Mouse (Mus musculus) forebrain, postnatal 0 days (tissue): ENCODE measurements around the gene Dmbt1. TPM values are rescaled to one million over a fixed set of nuclear protein-coding genes. Genes with fewer than 3 reads are reported as not detected.
"Not testable (repeated sequence)": the region's sequence is repeated elsewhere in the genome, so short reads cannot be mapped to it uniquely, and the experiment has no call there.

Source experiments
- ATAC-seq: fragments of 200-750 bp; cut with Nextera tagmentation; 2 replicates; pipeline ENCODE4 v1.8.0; 2017; ENCODE audit warnings: mild to moderate bottlenecking, moderate library complexity
- DNase-seq: peaks from one replicate; pipeline ENCODE4 v3.0.0-alpha.2; 2015
- H3K27ac ChIP-seq: fragments of 300-500 bp; sonication (generic); 2 replicates; pipeline ENCODE4 v1.5.1; 2014; ENCODE audit warnings: low read depth, mild to moderate bottlenecking, antibody characterized with exemption, low read length, moderate library complexity, mixed read lengths
- H3K27me3 ChIP-seq: fragments of 300-500 bp; sonication (generic); 2 replicates; pipeline ENCODE4 v1.6.1; 2014; ENCODE audit warnings: mild to moderate bottlenecking, low read length, mixed read lengths; ENCODE audit not compliant: insufficient read depth
- H3K36me3 ChIP-seq: fragments of 300-500 bp; sonication (generic); 2 replicates; pipeline ENCODE4 v1.6.1; 2014; ENCODE audit warnings: mild to moderate bottlenecking, moderate library complexity; ENCODE audit not compliant: insufficient read depth
- H3K4me1 ChIP-seq: fragments of 300-500 bp; sonication (generic); 2 replicates; pipeline ENCODE4 v1.6.1; 2014; ENCODE audit warnings: antibody characterized with exemption; ENCODE audit not compliant: insufficient read depth
- H3K4me2 ChIP-seq: fragments of 300-500 bp; sonication (generic); 2 replicates; pipeline ENCODE4 v1.6.1; 2014; ENCODE audit warnings: low read depth, mild to moderate bottlenecking, moderate library complexity
- H3K4me3 ChIP-seq: fragments of 300-500 bp; sonication (generic); 2 replicates; pipeline ENCODE4 v1.5.1; 2014; ENCODE audit warnings: low read depth, low read length, mixed read lengths
- H3K9ac ChIP-seq: fragments of 300-500 bp; sonication (generic); 2 replicates; pipeline ENCODE4 v1.6.1; 2014; ENCODE audit warnings: mild to moderate bottlenecking
- H3K9me3 ChIP-seq: fragments of 300-500 bp; sonication (generic); 2 replicates; pipeline ENCODE4 v1.6.1; 2016; ENCODE audit warnings: low read length
- CTCF ChIP-seq: sonication (generic); IDR thresholded peaks from 2 replicates; pipeline ENCODE4 v1.5.1; 2016; ENCODE audit warnings: antibody characterized with exemption, control low read depth, low read depth
- WGBS: fragments of 180-500 bp; shearing (Covaris S2); extraction: QIAGEN DNeasy Blood & Tissue Kit; methylation state at CpG from one replicate; pipeline ENCODE4 v1.1.7; 2014; 5-methylcytosine and 5-hydroxymethylcytosine counted together
- polyA plus RNA-seq: library from polyadenylated mRNA; unstranded; fragments of >200 nt; fragmentation: Nextera tagmentation; extraction: Ambion mirVana; gene quantifications from 2 replicates; pipeline ENCODE4 v1.2.1, GENCODE M21; 2015
- total RNA-seq: library from RNA; depleted of rRNA; stranded (reverse); fragments of >200 nt; gene quantifications from 2 replicates; pipeline ENCODE4 v1.2.3, GENCODE M21; 2014

The Dmbt1 gene
- total and polyA plus RNA-seq, 2 experiments from 2014 or later, result not detected

DNA sequence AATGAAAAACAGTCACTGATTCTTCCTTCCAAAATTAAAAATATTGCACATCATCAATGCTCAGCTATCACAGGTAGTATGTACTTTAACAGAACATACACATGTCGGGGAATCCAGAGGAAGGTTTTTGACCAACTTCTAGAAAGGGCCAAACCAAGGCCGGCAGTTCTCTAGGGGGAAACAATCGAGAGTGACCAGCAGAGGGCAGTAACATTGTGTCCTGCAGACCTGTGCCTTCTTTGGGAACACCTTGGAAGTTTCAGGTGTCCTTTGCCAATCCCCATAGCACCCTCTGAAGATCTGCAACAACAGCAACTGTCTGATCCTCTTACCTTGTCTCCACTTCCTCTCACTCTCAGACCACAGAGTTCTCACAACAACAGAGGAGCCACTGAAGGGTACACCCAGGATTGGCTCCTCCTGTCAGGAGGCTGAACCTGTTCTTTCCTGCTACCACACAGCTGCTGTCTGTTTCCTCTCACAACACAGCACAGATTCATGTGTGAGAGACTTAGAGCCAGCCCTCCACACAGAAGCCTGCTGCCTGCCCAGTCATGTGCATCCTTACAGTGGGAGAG lies 13.5 kb downstream of the Dmbt1 start:
- H3K27me3 ChIP-seq, H3K9ac ChIP-seq, DNase-seq, H3K4me1 ChIP-seq, H3K36me3 ChIP-seq, H3K4me2 ChIP-seq, ATAC-seq, H3K4me3 ChIP-seq, H3K9me3 ChIP-seq, H3K27ac ChIP-seq: not testable (repeated sequence)
- 0 out of 2 replicates have a peak, but pooled peaks have one; percentile 24 for TF ChIP-seq CTCF
- whole genome bisulfite sequencing, result 34% methylated on average over 3 of the region's 3 CpGs

DNA sequence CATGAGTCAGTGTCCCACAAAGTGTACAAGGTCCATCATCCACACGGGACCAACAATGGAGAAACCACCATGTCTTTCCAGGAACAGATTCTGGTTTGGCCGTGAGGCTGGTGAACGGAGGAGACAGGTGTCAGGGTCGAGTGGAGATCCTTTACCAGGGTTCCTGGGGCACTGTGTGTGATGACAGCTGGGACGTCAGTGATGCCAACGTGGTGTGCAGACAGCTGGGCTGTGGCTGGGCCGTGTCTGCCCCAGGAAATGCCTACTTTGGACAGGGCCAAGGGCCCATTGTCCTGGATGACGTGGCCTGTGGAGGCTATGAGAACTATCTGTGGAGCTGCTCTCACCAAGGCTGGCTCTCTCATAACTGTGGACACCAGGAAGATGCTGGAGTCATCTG lies 18.0 kb downstream of the Dmbt1 start:
- H3K27me3 ChIP-seq, H3K4me2 ChIP-seq, DNase-seq, H3K4me3 ChIP-seq, H3K36me3 ChIP-seq, H3K4me1 ChIP-seq, ATAC-seq, H3K9ac ChIP-seq, H3K9me3 ChIP-seq, H3K27ac ChIP-seq: not testable (repeated sequence)
- WGBS, result 86% methylated on average over 8 of the region's 8 CpGs

DNA sequence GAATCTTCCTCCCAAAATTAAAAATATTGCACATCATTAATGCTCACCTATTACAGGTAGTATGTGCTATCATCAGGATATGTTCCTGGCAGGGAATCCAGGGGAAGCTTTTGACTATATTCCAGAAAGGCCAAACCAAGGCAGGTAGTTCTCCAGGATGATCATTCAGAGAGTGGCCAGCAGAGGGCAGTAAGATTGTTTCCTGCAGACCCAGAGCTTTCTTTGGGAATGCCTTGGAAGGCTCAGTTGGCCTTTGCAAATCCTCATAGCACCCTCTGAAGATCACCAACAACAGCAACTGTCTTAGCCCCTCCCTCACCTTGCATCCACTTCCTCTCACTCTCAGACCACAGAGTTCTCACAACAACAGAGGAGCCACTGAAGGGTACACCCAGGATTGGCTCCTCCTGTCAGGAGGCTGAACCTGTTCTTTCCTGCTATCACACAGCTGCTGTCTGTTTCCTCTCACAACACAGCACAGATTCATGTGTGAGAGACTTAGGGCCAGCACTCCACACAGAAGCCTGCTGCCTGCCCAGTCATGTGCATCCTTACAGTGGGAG lies 23.0 kb downstream of the Dmbt1 start:
- H3K4me3 ChIP-seq, result no peak overlapping the region
- peak; percentile 52 for TF ChIP-seq CTCF
- H3K4me2 ChIP-seq, result no peak overlapping the region
- H3K4me1 ChIP-seq, result no peaks in the 10 kb centered on the region
- H3K27me3 ChIP-seq, result no peaks in the 10 kb centered on the region
- H3K9ac ChIP-seq, result no peak overlapping the region
- no peaks in the 10 kb centered on the region for H3K36me3 ChIP-seq
- DNase-seq (peak; percentile 5), ATAC-seq (no peak)
- H3K27ac ChIP-seq, result no peak overlapping the region
- H3K9me3 ChIP-seq, result no peaks in the 10 kb centered on the region

GRCm38 (mm10) chr7:131057918-131058317 lies 26.1 kb downstream of the Dmbt1 start:
- not testable (repeated sequence) for ATAC-seq, H3K9me3 ChIP-seq, H3K4me2 ChIP-seq, H3K27ac ChIP-seq, H3K9ac ChIP-seq, H3K36me3 ChIP-seq, H3K4me3 ChIP-seq, H3K4me1 ChIP-seq, DNase-seq, H3K27me3 ChIP-seq
- WGBS, result 82% methylated on average over 9 of the region's 9 CpGs

DNA sequence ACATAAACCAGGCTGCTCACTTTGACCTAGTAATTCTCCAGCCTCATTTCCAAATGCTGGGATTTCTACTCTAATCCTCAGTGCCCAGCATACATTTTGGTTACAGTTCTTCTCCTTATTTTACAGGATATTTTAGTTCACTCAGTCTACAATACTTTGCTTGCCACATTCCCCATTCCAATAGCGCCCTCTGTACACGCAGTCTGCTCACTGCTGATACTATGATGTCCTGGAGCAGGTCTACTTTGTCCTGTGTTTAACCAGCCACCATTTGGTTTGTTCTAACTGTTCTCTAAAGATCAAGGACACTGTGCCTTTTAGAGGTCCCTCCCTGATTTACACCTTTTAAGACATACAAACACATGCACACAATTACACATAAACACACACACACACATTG lies 28.0 kb downstream of the Dmbt1 start:
- not testable (repeated sequence) for H3K9ac ChIP-seq, H3K27ac ChIP-seq, H3K4me3 ChIP-seq, H3K9me3 ChIP-seq, H3K4me2 ChIP-seq, ATAC-seq, H3K27me3 ChIP-seq, H3K36me3 ChIP-seq, H3K4me1 ChIP-seq
- DNase-seq, result peak; percentile 30
- TF ChIP-seq CTCF, result peak; percentile 56
- WGBS, result 71% methylated on average over 2 of the region's 2 CpGs

DNA sequence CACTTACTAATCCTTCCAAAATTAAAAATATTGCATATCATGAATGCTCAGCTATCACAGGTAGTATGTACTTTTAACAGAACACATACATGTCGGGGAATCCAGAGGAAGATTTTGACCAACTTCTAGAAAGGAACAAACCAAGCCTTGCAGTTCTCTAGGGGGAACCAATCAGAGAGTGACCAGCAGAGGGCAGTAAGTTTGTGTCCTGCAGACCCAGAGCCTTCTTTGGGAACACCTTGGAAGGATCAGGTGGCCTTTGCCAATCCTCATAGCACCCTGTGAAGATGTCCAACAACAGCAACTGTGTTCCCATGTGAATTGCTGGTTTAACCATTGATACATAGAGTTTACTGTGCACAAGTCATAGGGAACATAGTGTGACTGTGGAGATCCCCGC lies 30.7 kb downstream of the Dmbt1 start:
- H3K4me1 ChIP-seq, result no peaks in the 10 kb centered on the region
- H3K27me3 ChIP-seq, result no peaks in the 10 kb centered on the region
- H3K27ac ChIP-seq, result no peak overlapping the region
- H3K9ac ChIP-seq, result no peak overlapping the region
- ATAC-seq (no peak), DNase-seq (no peak)
- no peak overlapping the region for H3K4me3 ChIP-seq
- 87% methylated on average over 2 of the region's 2 CpGs for WGBS
- no peaks in the 10 kb centered on the region for H3K36me3 ChIP-seq
- no peak overlapping the region for H3K4me2 ChIP-seq
- H3K9me3 ChIP-seq, result no peaks in the 10 kb centered on the region
- TF ChIP-seq CTCF, result peak; percentile 21; the same call in 1 of the 2 replicates

DNA sequence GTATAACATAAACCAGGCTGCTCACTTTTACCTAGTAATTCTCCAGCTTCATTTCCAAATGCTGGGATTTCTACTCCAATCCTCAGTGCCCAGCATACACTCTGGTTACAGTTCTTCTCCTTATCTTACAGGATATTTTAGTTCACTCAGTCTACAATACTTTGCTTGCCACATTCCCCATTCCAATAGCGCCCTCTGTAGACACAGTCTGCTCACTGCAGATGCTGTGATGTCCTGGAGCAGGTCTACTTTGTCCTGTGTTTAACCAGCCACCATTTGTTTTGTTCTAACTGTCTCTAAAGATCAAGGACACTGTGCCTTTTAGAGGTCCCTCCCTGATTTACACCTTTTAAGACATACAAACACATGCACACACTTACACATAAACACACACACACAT lies 36.3 kb downstream of the Dmbt1 start:
- WGBS, result 2% methylated on average over 1 of the region's 1 CpGs

GRCm38 (mm10) chr7:131073476-131073875 lies 41.6 kb downstream of the Dmbt1 start:
- not testable (repeated sequence) for H3K27ac ChIP-seq, H3K9ac ChIP-seq, H3K4me3 ChIP-seq, DNase-seq, ATAC-seq, H3K27me3 ChIP-seq, H3K4me1 ChIP-seq, H3K9me3 ChIP-seq, H3K36me3 ChIP-seq, H3K4me2 ChIP-seq
- WGBS, result 94% methylated on average over 3 of the region's 3 CpGs

More for the DNA sequence above, 36.3 kb downstream of the Dmbt1 start:
- H3K4me1 ChIP-seq, H3K4me3 ChIP-seq, H3K27ac ChIP-seq, H3K27me3 ChIP-seq, H3K9ac ChIP-seq, H3K36me3 ChIP-seq, ATAC-seq, H3K4me2 ChIP-seq, H3K9me3 ChIP-seq: not testable (repeated sequence)
- DNase-seq, result peak; percentile 10
- peak; percentile 45 for TF ChIP-seq CTCF

DNA sequence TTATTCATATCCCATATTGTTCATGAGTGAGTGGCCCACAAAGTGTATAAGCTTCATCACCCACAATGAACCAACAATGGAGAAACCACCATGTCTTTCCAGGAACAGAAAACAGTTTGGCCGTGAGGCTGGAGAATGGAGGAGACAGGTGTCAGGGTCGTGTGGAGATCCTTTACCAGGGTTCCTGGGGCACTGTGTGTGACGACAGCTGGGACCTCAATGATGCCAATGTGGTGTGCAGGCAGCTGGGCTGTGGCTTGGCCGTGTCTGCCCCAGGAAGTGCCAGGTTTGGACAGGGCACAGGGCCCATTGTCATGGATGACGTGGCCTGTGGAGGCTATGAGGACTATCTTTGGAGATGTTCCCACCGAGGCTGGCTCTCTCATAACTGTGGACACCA lies 42.2 kb downstream of the Dmbt1 start:
- H3K9me3 ChIP-seq, H3K27me3 ChIP-seq, DNase-seq, H3K4me1 ChIP-seq, H3K36me3 ChIP-seq, H3K4me3 ChIP-seq, ATAC-seq, H3K9ac ChIP-seq, H3K27ac ChIP-seq, H3K4me2 ChIP-seq: not testable (repeated sequence)
- WGBS, result 76% methylated on average over 6 of the region's 6 CpGs
